Mouse (Mus musculus): ENCODE results near the gene Casp9. TPM values are rescaled to one million over a fixed set of nuclear protein-coding genes. Genes with fewer than 3 reads are reported as not detected.

Casp9 gene
- 1 to 10 TPM; 3.7 to 4.8 TPM for total RNA-seq (2021)
- long read RNA-seq, experiment 1, partial matches to known transcripts: 0 of 5 reads
- long read RNA-seq, experiment 1, other reads (novel, unspliced or antisense): 1 of 5 reads
- long read RNA-seq, experiment 2, transcript Casp9-201 (9 exons, 3,897 nt): major isoform, 9 of 13 reads
- long read RNA-seq, experiment 2, partial matches to known transcripts: 0 of 13 reads
- long read RNA-seq, experiment 2, other reads (novel, unspliced or antisense): 4 of 13 reads

DNA sequence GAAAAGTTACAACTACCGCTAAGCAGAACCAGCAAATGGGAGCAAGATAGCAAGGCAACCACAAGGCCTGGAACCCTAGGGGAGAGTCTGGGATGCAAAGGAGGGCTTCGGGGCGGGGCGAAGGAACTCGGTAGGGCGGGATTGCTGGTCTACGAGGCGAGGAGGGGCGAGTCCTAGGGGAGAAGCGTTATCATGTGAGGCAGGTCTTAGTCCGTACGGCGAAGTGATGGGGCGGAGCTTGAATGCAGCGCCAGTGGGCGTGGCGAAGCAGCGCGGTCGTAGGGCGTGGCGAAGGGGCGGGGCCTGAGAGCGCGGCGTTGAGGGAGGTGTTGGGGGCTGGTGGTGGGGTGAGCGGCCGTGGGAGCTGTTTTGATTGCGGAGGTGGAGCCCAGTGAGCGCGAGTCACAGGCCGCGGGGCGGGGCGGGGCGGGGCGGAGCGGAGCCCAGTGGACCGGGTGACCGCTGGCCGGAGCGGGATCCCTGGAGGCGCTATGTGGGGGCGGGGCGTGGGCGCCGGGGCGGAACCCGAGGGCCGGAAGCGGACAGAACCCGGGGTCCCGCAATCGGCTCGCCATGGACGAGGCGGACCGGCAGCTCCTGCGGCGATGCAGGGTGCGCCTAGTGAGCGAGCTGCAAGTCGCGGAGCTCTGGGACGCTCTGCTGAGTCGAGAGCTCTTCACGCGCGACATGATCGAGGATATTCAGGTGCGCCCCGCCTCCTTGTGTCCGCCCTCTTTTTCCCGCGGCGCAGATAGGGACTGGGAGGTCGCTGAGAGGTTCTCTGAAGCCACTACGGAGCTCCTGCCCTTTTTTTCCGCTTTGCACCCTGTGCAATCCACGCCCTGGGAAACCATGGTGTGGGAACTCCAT lies at the start of gene Casp9:
Casp9 (plus strand) TSS at position 331 of the 870 bp plus-strand sequence.
- intact Hi-C loops (cut with DNase I; ENCODE audit: low total_unique reads): no loop called here
- DNase-seq: peak; percentile 97

DNA sequence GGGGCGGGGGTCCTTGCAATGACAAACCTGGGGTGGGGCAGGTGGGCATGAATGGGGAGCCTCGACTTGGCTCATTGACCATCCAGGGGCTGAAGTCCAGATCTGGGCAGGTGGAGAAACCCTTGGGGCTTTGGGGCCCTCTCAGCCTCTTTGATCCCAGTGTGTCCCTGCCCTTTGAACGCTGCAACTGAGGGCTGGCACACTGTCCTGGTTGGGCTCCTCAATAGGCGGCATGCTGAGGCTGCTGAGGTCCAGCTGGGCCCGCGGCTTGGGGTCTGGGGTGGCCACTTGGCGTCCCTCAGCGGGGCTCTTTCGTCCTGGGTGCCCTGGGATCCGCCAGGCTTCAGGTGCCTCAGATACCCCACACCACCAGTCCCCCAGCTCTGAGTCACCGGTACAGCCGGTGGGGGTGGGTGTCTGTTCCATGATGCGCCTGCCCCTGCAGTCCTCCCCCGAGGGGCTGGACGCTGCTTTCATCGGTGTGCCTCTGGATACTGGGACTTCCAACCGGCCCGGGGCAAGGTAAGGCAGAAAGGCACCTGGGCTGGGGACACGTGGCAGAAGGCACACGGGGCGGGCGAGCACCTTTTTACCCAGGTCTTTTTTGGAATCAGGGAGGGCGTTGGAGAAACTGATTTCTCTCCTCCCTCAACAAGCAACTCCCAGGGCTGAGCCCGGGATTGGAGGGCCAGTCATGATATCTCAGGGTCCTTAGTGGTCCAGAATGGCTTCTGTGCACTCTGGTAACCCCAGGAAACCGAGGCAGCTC lies 46.6 kb upstream of the Casp9 start, which contains the start of gene Agmat:
Agmat (plus strand) TSS at position 95 of the 769 bp plus-strand sequence.
- intact Hi-C loops (cut with DNase I; ENCODE audit: low total_unique reads): no loop called here
- no peak for DNase-seq

DNA sequence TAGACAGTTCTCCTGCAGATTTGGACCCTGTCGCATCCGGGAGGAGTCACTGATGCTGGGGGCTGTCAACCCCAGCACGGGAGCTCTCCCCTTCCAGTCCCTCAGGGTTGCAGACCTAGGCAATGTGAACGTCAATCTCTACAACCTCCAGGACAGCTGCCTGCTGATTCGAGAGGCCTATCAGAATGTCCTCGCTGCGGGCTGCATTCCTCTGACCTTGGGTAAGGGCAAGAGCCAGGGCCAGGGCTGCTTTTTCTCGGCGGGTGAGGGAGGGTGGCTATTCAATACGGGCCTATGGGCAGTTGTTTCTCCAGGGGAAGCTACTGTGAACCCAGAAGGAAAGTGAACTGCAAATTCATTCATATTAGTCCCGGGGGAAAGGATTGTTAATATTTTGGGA lies 43.9 kb upstream of the Casp9 start:
- peak; percentile 65 for DNase-seq
- intact Hi-C loops (cut with DNase I; ENCODE audit: low total_unique reads): no loop called here

DNA sequence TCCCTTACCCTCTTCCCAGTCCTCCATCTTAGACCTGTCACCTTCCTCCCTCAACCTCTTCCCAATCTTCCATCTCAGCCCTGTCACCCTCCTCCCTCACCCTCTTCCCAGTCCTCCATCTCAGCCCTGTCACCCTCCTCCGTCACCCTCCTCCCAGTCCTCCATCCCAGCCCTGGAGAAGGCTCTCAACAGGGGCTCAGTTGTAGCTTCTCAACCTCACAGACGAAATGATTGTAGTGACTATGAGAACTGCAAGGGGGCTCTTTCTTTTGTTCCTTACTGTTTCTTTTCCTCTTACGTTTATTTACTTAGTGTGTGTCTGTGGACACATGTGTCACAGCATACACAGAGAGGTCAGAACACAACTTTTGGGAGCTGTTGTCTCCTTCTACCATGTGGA lies 42.6 kb upstream of the Casp9 start:
- intact Hi-C loops (cut with DNase I; ENCODE audit: low total_unique reads): no loop called here
- no peak for DNase-seq

DNA sequence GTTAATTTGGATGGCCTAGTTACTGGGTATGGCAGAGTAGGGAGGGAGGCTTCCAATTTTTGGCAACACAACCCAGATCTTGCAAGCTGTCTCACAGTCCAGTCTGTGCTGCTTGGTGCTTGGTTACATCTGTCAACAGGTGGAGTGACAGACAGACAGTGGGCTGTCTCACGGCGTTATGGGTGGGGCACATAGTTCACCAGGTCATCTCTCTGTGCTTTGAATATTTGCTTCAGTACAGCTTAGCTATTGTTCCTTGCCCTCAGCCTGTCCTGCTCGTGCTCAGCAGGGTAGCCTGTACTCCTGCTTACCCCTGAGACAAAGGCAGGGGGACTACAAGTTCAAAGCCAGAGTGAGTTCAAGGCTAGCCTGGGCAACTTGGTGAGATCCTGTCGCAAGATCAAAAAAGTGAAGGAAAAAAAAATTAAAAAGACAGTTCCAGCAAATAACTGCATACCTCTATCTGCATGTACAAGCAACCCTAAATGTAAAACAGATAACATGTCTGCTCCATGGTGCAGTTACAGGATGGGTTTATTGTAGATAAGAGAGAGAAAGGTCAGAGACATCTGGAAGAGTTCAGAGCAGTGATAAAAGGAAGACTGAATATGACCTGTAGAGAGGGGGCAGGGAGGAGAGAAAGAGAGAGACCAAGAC lies 41.9 kb upstream of the Casp9 start:
- DNase-seq: no peak
- intact Hi-C loops (cut with DNase I; ENCODE audit: low total_unique reads): no loop called here

DNA sequence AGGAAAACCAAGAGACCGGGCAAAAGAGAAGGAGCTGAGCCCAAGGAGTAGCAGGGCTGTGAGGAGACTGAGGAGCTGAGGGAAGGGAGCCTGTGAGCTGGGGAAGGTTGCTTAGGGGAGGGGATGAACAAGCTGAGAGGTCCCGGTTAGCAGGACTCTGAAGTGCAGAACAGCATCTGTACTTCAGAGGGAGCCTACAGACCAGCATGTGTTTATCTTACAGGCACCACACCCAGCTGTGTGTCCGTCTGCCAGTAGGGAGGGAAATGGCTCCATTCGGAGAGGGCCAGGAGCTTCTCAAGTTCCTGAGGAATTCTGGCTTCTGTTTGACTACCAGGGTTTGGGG lies 41.4 kb upstream of the Casp9 start:
- intact Hi-C loops (cut with DNase I; ENCODE audit: low total_unique reads): no loop called here
- no peak for DNase-seq

DNA sequence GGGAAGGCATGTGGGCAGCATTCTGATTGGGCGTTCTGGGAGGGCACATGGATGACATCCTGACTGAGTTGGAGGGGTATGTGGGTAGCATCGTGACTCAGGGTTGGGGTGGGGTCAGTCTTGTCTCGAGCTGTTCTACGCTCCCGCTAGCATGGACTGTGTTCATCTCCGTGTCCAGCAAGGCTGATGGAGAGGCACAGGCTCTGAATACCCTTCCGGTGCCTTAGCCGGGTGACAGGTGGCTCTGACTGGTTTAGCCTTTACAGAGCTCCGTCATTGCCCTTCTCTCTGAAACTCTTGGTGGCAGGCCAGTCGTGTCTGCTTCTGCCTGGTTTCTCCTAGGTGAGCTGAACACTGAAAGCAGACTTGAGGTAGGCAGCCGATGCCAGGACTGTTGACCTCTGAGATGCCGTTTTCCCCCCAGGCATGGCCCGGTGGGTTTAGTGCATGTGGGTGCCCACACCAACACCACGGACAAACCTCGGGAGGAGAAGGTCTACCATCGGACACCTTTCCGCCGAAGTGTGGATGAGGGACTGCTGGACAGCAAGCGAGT lies 38.0 kb upstream of the Casp9 start:
- intact Hi-C loops (cut with DNase I; ENCODE audit: low total_unique reads): no loop called here
- DNase-seq: no peak

DNA sequence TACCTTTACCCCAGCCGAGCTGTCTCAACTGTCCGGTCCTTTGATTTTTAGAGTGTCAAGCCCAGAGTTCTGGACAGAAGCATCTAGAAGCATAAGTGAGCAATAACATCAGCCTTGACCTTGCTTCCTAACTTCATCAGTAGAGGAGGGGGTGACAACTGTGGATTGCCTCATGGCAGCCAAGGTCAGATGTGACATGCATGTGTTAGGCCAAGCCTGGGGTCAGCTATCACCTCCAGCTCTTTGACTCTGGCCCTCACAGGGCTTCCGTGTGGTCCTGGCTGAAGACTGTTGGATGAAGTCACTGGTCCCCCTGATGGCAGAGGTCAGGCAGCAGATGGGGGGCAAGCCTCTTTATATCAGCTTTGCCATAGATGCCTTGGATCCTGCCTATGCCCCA lies 36.3 kb upstream of the Casp9 start:
- intact Hi-C loops (cut with DNase I; ENCODE audit: low total_unique reads): no loop called here

DNA sequence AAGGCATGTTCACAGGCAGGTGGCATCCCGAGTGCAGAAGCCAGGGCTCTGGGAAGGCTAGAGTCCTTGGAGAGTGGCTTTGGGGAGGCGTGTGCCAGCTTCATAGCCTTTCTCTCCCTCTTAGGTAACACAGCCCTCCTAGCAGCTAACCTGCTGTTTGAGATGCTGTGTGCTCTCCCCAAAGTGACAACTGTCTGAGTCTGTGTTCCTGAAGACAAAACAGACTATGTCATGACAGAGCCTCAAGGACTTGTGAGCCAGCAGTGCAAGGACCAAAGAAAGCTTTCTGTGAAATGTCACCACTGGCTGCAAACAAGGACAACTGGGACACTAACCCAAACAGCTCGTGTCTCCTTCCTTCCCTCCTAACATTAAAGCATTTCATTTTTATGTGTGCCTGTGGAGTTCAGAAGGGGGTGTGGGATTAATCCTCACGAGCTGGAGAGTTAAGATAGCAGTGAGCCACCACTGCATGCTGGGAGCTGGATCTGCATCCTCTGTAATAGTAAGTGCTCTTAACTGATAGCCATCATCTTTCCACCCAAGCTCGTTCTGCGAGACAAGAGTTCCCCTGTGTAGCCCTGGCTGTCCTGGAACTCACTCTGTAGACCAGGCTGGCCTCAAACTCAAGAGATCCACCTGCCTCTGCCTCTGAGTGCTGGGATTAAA lies 34.4 kb upstream of the Casp9 start:
- intact Hi-C loops (cut with DNase I; ENCODE audit: low total_unique reads): no loop called here
- DNase-seq: no peak

More for the DNA sequence above, 36.3 kb upstream of the Casp9 start:
- no peak for DNase-seq

DNA sequence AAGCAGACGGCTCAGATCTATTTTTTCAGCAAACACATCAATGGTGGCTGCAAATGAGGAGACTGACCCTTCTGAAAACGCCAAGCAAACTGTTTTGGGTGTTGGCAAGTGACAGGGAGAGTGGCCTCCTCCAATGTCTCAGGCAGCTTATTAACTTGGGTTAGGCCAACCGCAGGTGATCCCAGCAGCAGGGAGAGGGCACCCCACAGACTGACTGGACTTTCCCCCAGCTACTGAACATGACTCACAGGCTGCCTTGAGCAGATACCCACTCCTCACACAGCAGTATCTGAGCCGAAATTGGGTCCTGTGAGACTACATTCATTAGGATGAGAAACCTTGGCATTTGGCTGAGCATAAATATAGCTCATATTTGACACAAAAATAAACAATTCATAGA lies 32.5 kb upstream of the Casp9 start:
- intact Hi-C loops (cut with DNase I; ENCODE audit: low total_unique reads): no loop called here
- DNase-seq: no peak

DNA sequence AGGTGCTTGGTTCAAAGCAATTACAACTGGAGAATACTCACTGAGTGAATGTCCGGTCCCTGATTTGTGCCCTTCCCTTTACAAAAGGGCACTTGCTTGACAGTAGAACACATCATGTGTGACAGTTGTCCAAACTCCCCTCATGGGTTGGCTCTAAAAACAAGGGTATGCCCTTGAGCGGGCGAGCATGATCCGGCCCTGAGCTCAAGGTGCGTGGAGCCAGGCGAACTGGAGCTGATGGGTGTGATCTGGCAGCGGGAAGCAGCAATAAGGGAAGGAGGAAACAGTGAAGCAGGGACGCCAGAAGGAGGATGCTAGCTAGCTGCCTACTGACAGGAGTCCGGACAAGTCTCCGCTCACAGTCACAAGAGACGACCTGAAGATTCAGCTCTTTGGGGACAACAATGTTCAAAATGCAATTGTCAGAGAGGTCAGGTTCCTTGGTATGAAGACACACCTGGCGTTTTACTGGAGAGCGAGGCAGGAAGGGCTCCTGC lies 31.3 kb upstream of the Casp9 start:
- intact Hi-C loops (cut with DNase I; ENCODE audit: low total_unique reads): no loop called here
- no peak for DNase-seq

DNA sequence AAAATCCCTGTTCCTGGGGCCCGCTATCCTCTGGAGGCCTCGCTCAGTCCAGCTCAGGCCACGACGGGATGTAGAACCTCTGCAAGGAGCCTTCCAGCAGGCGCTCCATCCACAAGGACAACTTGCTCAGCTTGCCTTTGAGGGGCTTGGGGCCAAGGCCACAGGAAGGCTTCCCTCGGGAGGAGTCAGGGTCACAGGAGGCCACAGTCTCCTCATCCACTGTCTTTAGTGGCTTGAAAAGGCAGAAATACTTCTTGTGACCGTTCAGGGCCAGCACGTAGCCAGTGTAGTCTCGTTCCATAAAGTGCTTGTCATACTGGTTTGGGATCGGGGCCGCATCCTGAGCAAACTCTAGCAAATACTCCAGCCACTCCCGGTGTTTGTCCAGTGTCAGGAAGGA lies 29.9 kb upstream of the Casp9 start:
- intact Hi-C loops (cut with DNase I; ENCODE audit: low total_unique reads): no loop called here
- DNase-seq: no peak

DNA sequence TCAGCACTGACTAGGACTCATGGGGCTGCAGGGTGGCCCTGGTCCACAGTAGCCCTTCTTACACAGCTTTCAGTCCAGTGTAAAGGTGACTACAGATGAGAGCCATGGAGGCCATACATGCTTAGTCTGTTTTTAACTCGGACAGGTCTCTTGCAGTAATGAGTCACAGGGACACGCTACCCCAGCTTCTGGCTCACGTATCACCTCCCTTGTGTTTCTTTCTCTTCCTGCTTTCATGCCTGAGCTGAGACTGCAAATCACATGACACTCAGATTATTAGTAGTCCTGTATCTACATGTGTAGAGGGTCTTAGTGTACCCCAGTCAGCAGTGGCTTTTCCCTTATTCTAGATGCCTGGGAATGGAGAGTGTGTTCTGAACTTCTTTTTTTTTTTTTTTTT lies 28.4 kb upstream of the Casp9 start:
- DNase-seq: no peak
- intact Hi-C loops (cut with DNase I; ENCODE audit: low total_unique reads): no loop called here

DNA sequence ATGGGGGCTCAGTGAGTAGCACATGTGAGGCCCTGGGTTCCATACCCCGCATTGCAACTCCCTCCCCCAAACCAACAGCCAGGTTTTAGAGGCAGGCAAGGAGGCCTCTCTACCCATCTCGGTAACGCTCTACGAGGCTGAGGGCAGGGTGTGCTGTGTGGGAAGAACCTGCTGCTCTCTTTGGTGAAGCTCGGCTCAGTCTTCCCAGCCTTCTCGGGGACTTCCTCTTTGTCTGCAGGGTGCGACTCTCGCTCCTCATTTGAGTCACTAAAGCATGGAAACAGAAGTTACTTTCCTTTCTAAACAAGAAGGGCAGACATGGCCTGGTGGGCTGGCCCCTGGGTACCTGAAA lies 27.1 kb upstream of the Casp9 start:
- DNase-seq: no peak
- intact Hi-C loops (cut with DNase I; ENCODE audit: low total_unique reads): no loop called here

DNA sequence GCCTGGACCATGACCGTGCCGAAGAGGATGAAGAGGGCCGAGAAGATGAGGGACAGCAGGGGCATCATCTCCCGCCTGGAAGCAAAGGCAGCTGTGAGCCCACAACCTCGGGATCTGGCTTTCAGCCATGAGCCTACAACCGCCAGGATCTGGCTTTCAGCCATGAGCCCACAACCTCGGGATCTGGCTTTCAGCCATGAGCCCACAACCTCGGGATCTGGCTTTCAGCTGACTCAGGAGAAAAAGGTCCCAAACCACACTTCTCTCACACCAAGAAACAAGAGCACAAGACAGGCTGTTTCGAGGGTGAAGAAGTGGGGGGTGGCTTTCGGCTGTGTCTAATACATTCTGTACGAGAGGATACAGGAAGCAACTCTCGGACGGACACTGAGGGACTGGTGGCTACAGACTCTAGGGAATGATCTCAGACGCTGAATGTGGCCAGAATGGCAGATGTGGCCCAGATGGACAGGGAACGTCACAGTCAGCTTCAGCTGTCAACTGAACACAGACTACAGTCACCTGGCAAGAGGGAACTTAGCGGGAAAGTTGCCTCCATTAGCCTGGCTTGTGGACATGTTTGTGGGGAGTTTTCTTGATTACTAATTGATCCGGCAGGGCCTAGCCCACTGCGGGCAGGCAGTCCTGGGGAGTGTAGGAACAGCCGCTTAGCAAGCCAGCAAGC lies 26.6 kb upstream of the Casp9 start:
- no peak for DNase-seq
- intact Hi-C loops (cut with DNase I; ENCODE audit: low total_unique reads): no loop called here

DNA sequence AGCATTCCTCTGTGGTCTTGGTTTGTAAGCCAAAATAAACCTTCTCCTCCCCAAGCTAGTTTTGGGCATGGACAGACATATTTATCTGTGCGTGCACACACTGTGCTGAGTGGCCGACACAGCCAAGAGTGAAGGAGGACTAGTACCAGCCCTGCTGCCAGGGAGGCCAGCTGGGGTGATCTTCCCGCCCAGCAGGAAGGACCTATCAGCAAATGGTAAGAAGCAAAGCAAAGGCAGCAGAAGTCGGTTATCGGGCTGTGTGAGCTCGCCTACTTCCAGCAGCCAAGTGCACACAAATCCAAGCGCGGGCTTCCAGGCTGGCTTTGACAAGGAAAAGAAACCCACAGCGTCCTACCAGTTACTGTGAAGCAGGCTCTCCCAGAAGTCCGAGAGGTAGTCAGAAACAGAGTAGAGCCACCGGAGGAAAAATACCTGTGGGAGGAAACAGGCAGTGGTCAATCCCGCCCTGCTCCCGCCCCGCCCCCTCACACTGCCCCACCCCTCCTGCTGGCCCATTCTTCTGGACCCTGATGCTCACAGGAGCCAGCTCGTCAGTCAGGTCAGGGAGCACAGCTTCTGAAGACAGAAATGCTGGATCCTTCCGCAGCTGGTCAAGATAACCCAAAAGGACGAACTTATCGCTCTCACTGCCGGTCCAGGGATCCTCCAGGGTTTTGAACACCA lies 25.9 kb upstream of the Casp9 start:
- intact Hi-C loops (cut with DNase I; ENCODE audit: low total_unique reads): no loop called here
- DNase-seq: peak; percentile 40

DNA sequence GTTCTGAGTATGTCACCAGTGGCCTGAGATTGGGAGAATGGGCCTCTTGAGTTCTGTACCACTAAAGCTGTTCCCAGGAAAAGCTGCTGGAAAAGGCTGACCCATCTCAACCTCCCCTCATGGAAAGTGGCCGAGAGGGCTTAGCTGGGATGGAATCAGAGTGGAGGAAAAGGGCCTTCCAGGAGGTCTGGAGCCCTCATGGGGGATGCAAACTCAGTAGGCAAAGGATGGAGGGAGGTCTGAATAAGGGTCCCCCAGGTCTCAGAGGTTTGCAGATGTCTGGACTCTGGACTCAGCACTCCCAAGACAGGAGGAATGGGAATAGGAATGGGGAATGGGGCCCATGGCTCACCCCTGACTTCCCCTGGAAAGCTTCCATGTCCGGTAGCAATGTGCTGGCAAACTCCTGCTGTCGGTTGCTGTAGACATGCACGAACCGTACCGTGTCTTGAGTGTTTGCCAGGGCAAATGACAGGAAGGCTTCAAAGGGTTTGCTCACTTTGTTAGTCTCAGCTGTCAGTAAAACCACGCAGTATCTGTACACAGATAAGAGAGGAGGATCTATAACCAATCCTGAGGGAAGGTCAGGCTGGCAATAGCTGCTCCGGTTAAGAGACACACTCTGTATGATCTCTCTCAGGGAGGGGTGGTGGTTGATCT lies 23.8 kb upstream of the Casp9 start:
- intact Hi-C loops (cut with DNase I; ENCODE audit: low total_unique reads): no loop called here

More for the DNA sequence above, 23.8 kb upstream of the Casp9 start:
- DNase-seq: no peak
